Mouse (Mus musculus) heart, postnatal 0 days (tissue): ENCODE measurements at regions not wholly inside any gene's neighbourhood (a gene's known extent, or its start where the extent isn't known, plus 50 kb on each side); places are given as distances from the start of the nearest gene placed in this dataset.
"Not testable (repeated sequence)": the region's sequence is repeated elsewhere in the genome, so short reads cannot be mapped to it uniquely, and the experiment has no call there.

ENCODE experiments used
- ATAC-seq: fragments of 200-750 bp; cut with Nextera tagmentation; 2 replicates; pipeline ENCODE4 v1.8.0; 2017; ENCODE audit warnings: low read depth, moderate number of reproducible peaks, moderate library complexity; ENCODE audit not compliant: insufficient read depth
- DNase-seq: peaks from one replicate; pipeline ENCODE4 v3.0.0-alpha.2; 2016; ENCODE audit warnings: low spot score
- H3K27ac ChIP-seq: fragments of 300-500 bp; sonication (generic); 2 replicates; pipeline ENCODE4 v1.5.1; 2014; ENCODE audit warnings: low read depth, mild to moderate bottlenecking
- H3K27me3 ChIP-seq: fragments of 300-500 bp; sonication (generic); 2 replicates; pipeline ENCODE4 v1.6.1; 2014; ENCODE audit warnings: low read length, mixed read lengths; ENCODE audit not compliant: control insufficient read depth, insufficient read depth
- H3K36me3 ChIP-seq: fragments of 300-500 bp; sonication (generic); replicated peaks from 2 replicates; pipeline ENCODE4 v1.6.1; 2014; ENCODE audit warnings: low read length, mixed read lengths; ENCODE audit not compliant: control insufficient read depth, insufficient read depth
- H3K4me1 ChIP-seq: fragments of 300-500 bp; sonication (generic); 2 replicates; pipeline ENCODE4 v1.6.1; 2014; ENCODE audit warnings: antibody characterized with exemption; ENCODE audit not compliant: control insufficient read depth, insufficient read depth
- H3K4me2 ChIP-seq: fragments of 300-500 bp; sonication (generic); 2 replicates; pipeline ENCODE4 v1.6.1; 2014; ENCODE audit warnings: low read depth, mild to moderate bottlenecking, low read length, moderate library complexity
- H3K4me3 ChIP-seq: fragments of 300-500 bp; sonication (generic); 2 replicates; pipeline ENCODE4 v1.5.1; 2014; ENCODE audit warnings: low read depth, low read length
- H3K9ac ChIP-seq: fragments of 300-500 bp; sonication (generic); replicated peaks from 2 replicates; pipeline ENCODE4 v1.6.1; 2014; ENCODE audit warnings: low read depth, low read length, mixed read lengths
- H3K9me3 ChIP-seq: fragments of 300-500 bp; sonication (generic); replicated peaks from 2 replicates; pipeline ENCODE4 v1.6.1; 2016; ENCODE audit warnings: low read length; ENCODE audit not compliant: control insufficient read depth
- CTCF ChIP-seq: IDR thresholded peaks from 2 replicates; pipeline ENCODE4 v1.5.1; 2016; ENCODE audit warnings: antibody characterized with exemption, control low read depth, low read depth
- EP300 ChIP-seq: IDR thresholded peaks from 2 replicates; pipeline ENCODE4 v1.6.1; 2016; ENCODE audit warnings: antibody characterized with exemption, low read depth
- WGBS: fragments of 180-500 bp; shearing (Covaris S2); extraction: QIAGEN DNeasy Blood & Tissue Kit; methylation state at CpG from one replicate; pipeline ENCODE4 v1.1.7; 2014; 5-methylcytosine and 5-hydroxymethylcytosine counted together

- Histone ChIP-seq H3K9me3 (no peaks in the 10 kb centered on the region), H3K36me3 (no peaks in the 10 kb centered on the region), H3K27me3 (no peaks in the 10 kb centered on the region), H3K27ac (no peak overlapping the region), H3K9ac (no peak overlapping the region), H3K4me1 (no peaks in the 10 kb centered on the region), H3K4me3 (no peak overlapping the region), H3K4me2 (no peak overlapping the region)
- ATAC-seq (no peak), DNase-seq (no peak)
- TF ChIP-seq EP300 (no peak), CTCF (no peak)
Measured at GRCm38 (mm10) chr12:97157748-97158147, 1101.5 kb downstream of the Galc start.

GRCm38 (mm10) chr12:97156499-97157110 lies 1102.7 kb downstream of the Galc start:
- Histone ChIP-seq H3K9ac (no peak overlapping the region), H3K27me3 (no peaks in the 10 kb centered on the region), H3K4me2 (no peak overlapping the region), H3K9me3 (no peaks in the 10 kb centered on the region), H3K4me1 (no peaks in the 10 kb centered on the region), H3K27ac (no peak overlapping the region), H3K4me3 (no peak overlapping the region), H3K36me3 (no peaks in the 10 kb centered on the region)
- TF ChIP-seq EP300 = no peak
- no peak for TF ChIP-seq CTCF
- 79% methylated on average over 3 of the region's 3 CpGs for WGBS
- ATAC-seq (no peak), DNase-seq (no peak)

- 41% methylated on average over 3 of the region's 3 CpGs for WGBS
- Histone ChIP-seq H3K9me3 (no peaks in the 10 kb centered on the region), H3K27me3 (no peaks in the 10 kb centered on the region), H3K36me3 (no peaks in the 10 kb centered on the region), H3K27ac (no peak overlapping the region), H3K4me2 (no peak overlapping the region), H3K4me1 (no peaks in the 10 kb centered on the region), H3K9ac (no peak overlapping the region), H3K4me3 (no peak overlapping the region)
- ATAC-seq (no peak), DNase-seq (no peak)
- TF ChIP-seq CTCF (no peak), EP300 (no peak)
Measured at GRCm38 (mm10) chr12:97142720-97143119, 1116.5 kb downstream of the Galc start.

- Histone ChIP-seq H3K36me3 (no peaks in the 10 kb centered on the region), H3K9ac (no peak overlapping the region), H3K9me3 (no peaks in the 10 kb centered on the region), H3K27ac (no peak overlapping the region), H3K27me3 (no peaks in the 10 kb centered on the region), H3K4me1 (no peaks in the 10 kb centered on the region), H3K4me3 (no peak overlapping the region), H3K4me2 (no peak overlapping the region)
- 78% methylated on average over 7 of the region's 7 CpGs for WGBS
- ATAC-seq (no peak), DNase-seq (no peak)
- TF ChIP-seq EP300 (no peak), CTCF (no peak)
Measured at GRCm38 (mm10) chr12:97137924-97138323, 1121.3 kb downstream of the Galc start.

- Histone ChIP-seq H3K27ac (no peak overlapping the region), H3K36me3 (no peaks in the 10 kb centered on the region), H3K4me3 (no peak overlapping the region), H3K4me2 (no peak overlapping the region), H3K9me3 (no peaks in the 10 kb centered on the region), H3K27me3 (no peaks in the 10 kb centered on the region), H3K4me1 (no peaks in the 10 kb centered on the region), H3K9ac (no peak overlapping the region)
- DNase-seq (peak; percentile 32), ATAC-seq (no peak)
- TF ChIP-seq EP300 = no peak
- TF ChIP-seq CTCF = peak; percentile 38
Measured at GRCm38 (mm10) chr12:97130276-97130675, 1129.0 kb downstream of the Galc start.

GRCm38 (mm10) chr12:97090577-97091214 lies 1168.6 kb downstream of the Galc start:
- no peaks in the 10 kb centered on the region for H3K4me1 ChIP-seq
- H3K27ac ChIP-seq = no peak overlapping the region
- ATAC-seq = no peak
- no peaks in the 10 kb centered on the region for H3K36me3 ChIP-seq
- WGBS = 48% methylated on average over 2 of the region's 2 CpGs
- no peak overlapping the region for H3K4me2 ChIP-seq
- H3K9me3 ChIP-seq = no peaks in the 10 kb centered on the region
- H3K4me3 ChIP-seq = no peak overlapping the region
- H3K9ac ChIP-seq = no peak overlapping the region
- TF ChIP-seq EP300 = no peak
- TF ChIP-seq CTCF = no peak
- H3K27me3 ChIP-seq = no peaks in the 10 kb centered on the region
- no peak for DNase-seq

- H3K4me3 ChIP-seq, H3K9ac ChIP-seq, H3K36me3 ChIP-seq, H3K9me3 ChIP-seq, H3K4me1 ChIP-seq, H3K27me3 ChIP-seq, H3K4me2 ChIP-seq, H3K27ac ChIP-seq, DNase-seq: not testable (repeated sequence)
- ATAC-seq = peak; percentile 100
- WGBS = 77% methylated on average over 10 of the region's 13 CpGs
Measured at GRCm38 (mm10) chr12:97061352-97061895, 1197.8 kb downstream of the Galc start.
